Mouse (Mus musculus) neural tube, embryonic 13.5 days (tissue): ENCODE results near the gene Polk. TPM values are rescaled to one million over a fixed set of nuclear protein-coding genes. Genes with fewer than 3 reads are reported as not detected.

Source experiments
- ATAC-seq: fragments of 200-750 bp; cut with Nextera tagmentation; 2 replicates; pipeline ENCODE4 v1.8.0; 2017; ENCODE audit warnings: low read depth, mild to moderate bottlenecking, moderate TSS enrichment, moderate library complexity
- H3K27ac ChIP-seq: fragments of 300-500 bp; sonication (generic); replicated peaks from 2 replicates; pipeline ENCODE4 v1.5.1; 2015; ENCODE audit warnings: moderate library complexity, mild to moderate bottlenecking, inconsistent platforms
- H3K27me3 ChIP-seq: fragments of 300-500 bp; sonication (generic); 2 replicates; pipeline ENCODE4 v1.6.1; 2015; ENCODE audit warnings: mild to moderate bottlenecking, inconsistent platforms
- H3K36me3 ChIP-seq: fragments of 300-500 bp; sonication (generic); 2 replicates; pipeline ENCODE4 v1.6.1; 2015; ENCODE audit warnings: mild to moderate bottlenecking, inconsistent platforms
- H3K4me1 ChIP-seq: fragments of 300-500 bp; sonication (generic); replicated peaks from 2 replicates; pipeline ENCODE4 v1.6.1; 2015; ENCODE audit warnings: inconsistent platforms
- H3K4me2 ChIP-seq: fragments of 300-500 bp; sonication (generic); 2 replicates; pipeline ENCODE4 v1.6.1; 2015; ENCODE audit warnings: inconsistent platforms, mild to moderate bottlenecking, moderate library complexity
- H3K4me3 ChIP-seq: fragments of 300-500 bp; sonication (generic); 2 replicates; pipeline ENCODE4 v1.5.1; 2015; ENCODE audit warnings: mild to moderate bottlenecking, inconsistent platforms
- H3K9ac ChIP-seq: fragments of 300-500 bp; sonication (generic); 2 replicates; pipeline ENCODE4 v1.6.1; 2015; ENCODE audit warnings: moderate library complexity, mild to moderate bottlenecking, inconsistent platforms
- H3K9me3 ChIP-seq: fragments of 300-500 bp; sonication (generic); 2 replicates; pipeline ENCODE4 v1.6.1; 2016; ENCODE audit warnings: inconsistent platforms
- WGBS: fragments of 180-500 bp; shearing (Covaris S2); methylation state at CpG from one replicate; pipeline ENCODE4 v1.1.7; 2015; 5-methylcytosine and 5-hydroxymethylcytosine counted together
- polyA plus RNA-seq: library from polyadenylated mRNA; unstranded; fragments of >200 nt; fragmentation: Nextera tagmentation; extraction: Ambion mirVana; gene quantifications from 2 replicates; pipeline ENCODE4 v1.2.1, GENCODE M21; 2015

The Polk gene
- polyA plus RNA-seq, 1 experiment from 2014 or later = 5.6 TPM

DNA sequence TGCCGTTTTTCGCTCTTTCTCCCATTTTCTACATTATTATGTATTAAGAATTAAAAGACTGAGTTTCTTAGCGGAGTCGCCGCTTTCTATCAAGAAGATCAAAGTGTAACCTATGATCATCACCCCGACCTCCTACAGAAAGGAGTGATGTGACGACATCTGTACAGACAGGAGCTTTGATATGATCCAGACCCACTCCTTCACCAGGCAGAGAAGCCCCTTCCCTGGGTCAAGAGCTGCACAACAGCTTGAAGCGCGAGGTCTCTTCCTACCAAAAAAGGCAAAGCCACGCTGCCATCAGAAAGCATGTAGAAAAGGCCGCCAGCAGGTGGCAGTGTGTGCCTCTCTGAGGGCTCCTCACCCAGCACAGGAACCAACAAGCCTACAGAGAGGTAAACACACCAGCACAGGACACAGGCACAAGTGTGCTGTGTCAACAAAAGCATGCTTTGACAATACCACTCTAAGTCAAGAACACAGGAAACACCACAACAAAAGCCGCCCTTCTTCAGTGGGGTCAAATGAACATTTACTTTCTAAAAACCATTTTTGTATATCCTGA is 110.7 kb downstream of the Polk start:
- Histone ChIP-seq H3K4me1 (no peaks in the 10 kb centered on the region), H3K36me3 (no peaks in the 10 kb centered on the region), H3K4me2 (no peak overlapping the region), H3K9ac (no peak overlapping the region), H3K9me3 (no peaks in the 10 kb centered on the region), H3K4me3 (no peak overlapping the region), H3K27me3 (no peaks in the 10 kb centered on the region), H3K27ac (no peak overlapping the region)
- 43% methylated on average over 12 of the region's 12 CpGs for WGBS
- peak; percentile 67; the same call in 1 of the 2 replicates for ATAC-seq

Other genes with a start within 250 kb of the Polk start
- gene Poc5, start 154.3 kb downstream of the Polk start, polyA plus RNA-seq = 20.1 and 22.7 TPM in 2 replicates
- gene Ankdd1b, start 71.4 kb downstream of the Polk start, polyA plus RNA-seq = not detected in 2 replicates
- not detected in 2 replicates for gene Gm17622, start 51.8 kb downstream of the Polk start, polyA plus RNA-seq
- gene Col4a3bp, start within 50 bp of the Polk start, polyA plus RNA-seq = 9.2 and 9.9 TPM in 2 replicates
- 129 and 134 TPM in 2 replicates for gene Hmgcr, start 128.4 kb upstream of the Polk start, polyA plus RNA-seq
- not detected in 2 replicates for gene Ankrd31, start 205.7 kb upstream of the Polk start, polyA plus RNA-seq